Mouse (Mus musculus) heart, adult 18-20 months (tissue): ENCODE results near the gene Fcgr1. TPM values are rescaled to one million over a fixed set of nuclear protein-coding genes. Genes with fewer than 3 reads are reported as not detected.
"Not testable (repeated sequence)": the region's sequence is repeated elsewhere in the genome, so short reads cannot be mapped to it uniquely, and the experiment has no call there.

Experiments
- DNase-seq, 2 experiments: peaks; one replicate each; pipeline ENCODE4 v3.0.0; 2021 to 2022; ENCODE audit warnings: mixed read lengths in 1 of 2
- total RNA-seq, 2 experiments: library from RNA; stranded (reverse); gene quantifications; 2 replicates each; pipeline ENCODE4 v1.2.3; 2021

Gene Fcgr1
- total RNA-seq, 2 experiments from 2014 or later, result 0.39 to 1.1 TPM

GRCm38 (mm10) chr3:96248141-96249033, 45.4 kb downstream of the Fcgr1 start:
- no peak for DNase-seq

GRCm38 (mm10) chr3:96247356-96248140, 46.2 kb downstream of the Fcgr1 start:
- no peak for DNase-seq

- DNase-seq, result not testable (repeated sequence)
Observed at GRCm38 (mm10) chr3:96246427-96246856, 47.3 kb downstream of the Fcgr1 start, which contains the start of gene Hist2h3c1. Gene Hist2h3c1 (plus strand): TSS chr3:96246685.

GRCm38 (mm10) chr3:96246018-96246417, 47.8 kb downstream of the Fcgr1 start:
- DNase-seq, result not testable (repeated sequence)

DNA sequence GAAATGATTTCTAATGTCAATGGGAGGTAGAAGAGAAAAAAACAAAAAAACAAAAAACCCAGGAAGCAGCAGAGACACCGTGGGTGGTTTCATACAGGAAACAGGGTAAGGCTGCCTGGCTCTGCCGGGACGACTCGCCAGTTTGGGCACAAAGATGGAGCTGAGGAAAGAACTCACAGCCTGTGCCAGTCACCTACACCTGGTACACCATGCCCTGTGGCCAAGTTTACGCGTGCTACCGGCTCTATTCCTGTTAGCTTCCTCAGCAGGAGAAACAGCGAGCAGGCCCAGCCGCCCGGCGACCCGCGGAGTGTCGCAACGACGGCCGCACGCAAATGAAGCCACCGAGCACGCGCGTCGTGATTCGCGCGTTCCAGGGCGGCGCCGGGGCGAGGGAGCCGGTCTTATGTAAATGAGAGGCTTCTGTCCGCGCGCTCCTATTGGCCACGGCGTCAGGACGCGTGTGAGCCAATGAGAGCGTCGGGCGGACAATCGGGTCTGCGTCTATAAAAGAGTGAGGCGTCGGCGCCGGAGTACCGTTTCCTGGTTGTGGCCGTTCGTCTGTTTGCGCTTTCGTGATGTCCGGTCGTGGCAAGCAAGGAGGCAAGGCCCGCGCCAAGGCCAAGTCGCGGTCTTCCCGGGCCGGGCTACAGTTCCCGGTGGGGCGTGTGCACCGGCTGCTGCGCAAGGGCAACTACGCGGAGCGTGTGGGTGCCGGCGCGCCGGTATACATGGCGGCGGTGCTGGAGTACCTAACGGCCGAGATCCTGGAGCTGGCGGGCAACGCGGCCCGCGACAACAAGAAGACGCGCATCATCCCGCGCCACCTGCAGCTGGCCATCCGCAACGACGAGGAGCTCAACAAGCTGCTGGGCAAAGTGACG, 48.5 kb downstream of the Fcgr1 start, which contains the start of gene Hist2h2aa1:
Hist2h2aa1 (plus strand) TSS at position 495 of the 884 bp plus-strand sequence.
- peak; percentile 91 to 92 for DNase-seq

DNA sequence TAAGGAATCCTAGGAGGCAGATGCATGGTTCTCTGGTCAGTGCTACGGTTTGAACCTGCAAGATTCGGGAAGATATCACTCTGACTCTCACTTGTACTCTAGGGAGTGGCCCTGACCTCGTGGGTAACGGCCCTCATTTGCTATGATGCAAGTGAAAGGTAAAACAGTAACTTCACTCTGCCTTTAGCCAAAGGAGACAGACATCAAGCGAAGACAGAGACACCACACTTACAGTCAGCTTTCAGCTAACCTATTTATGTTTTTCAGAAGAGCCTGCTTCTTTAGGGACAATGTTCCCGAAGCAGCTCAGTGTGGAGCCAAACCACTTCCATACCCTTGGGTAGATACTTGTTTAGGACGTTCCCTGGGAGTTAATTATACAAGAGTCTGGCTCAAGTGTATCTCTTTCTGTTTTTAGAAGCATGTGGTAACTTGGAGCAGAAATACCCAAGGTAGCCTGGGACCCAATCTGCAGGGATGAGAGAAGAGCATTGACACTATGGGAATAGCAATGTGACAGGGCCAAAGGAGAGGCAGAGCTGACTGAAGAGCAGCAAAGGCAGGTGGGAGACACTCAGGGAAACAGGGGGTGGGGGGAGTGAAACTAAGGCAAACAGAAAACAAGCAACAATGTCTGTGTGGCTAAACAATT, 49.7 kb downstream of the Fcgr1 start:
- peak; percentile 39 to 42 for DNase-seq

DNA sequence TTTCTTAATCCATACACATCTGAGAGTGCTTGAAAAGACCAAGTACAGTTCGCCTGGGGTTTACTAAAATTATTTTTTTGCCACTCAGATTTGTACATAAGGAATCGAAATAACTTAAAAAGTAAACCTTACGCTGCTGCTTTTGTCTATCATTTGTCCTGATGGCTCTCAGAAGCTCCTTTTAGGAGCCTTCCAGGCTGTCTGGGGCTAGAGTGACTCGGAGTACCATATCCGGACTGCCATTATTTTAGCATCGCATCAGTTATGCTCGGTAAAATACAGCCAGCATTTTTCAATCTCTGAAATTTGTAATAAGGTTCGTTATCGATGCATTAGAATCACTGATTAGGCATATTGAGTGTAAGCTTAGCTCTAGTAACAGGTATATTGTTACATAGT, 53.0 kb downstream of the Fcgr1 start:
- no peak for DNase-seq

- peak; percentile 97 to 98 for DNase-seq
Observed at GRCm38 (mm10) chr3:96239949-96240798, 53.6 kb downstream of the Fcgr1 start, which contains the start of gene Hist2h2aa2. Gene Hist2h2aa2 (minus strand): TSS chr3:96240276.

DNA sequence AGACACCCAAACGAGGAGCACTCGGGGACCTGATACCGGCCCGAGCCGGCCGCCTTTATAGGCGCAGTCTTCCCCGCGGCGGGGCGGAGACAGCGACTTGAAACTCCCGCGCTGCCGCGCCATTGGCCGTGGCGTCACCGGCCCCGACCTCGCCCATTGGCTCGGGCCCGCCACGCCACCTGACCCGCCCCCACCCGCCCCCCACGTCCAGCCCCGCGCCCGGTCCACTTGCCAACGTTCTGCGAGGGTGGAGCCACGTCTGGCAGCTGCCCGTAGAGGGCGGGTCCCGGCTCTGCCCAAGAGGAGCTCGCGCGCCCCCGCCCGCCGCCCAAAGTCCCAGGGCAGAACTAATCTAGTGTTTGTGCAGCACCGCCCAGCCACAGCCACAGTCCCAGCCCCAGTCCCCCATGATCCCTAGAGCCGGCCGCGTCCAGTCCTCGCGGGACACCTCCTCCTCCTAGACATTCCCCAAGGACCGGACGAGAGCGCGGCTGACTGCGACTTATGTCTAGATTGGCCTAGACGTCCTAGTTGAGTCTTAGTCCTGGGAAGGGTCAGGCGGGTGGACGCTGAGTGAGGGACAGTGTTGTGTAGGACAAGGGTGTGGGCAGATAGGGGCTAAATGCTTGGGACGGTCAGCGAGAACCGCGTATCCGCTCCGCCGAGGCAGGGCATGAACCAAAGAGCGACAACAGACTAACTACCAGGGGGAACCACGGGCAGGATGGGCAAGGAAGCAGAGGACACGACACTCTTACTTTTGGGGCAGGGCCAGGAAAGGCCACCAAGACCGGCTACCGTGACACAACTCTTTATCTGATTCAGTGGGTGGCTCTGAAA, 54.6 kb downstream of the Fcgr1 start, which contains the start of gene Hist2h3c2:
Hist2h3c2 (minus strand) TSS at position 174 of the 840 bp plus-strand sequence.
- peak; percentile 63 to 69 for DNase-seq

DNA sequence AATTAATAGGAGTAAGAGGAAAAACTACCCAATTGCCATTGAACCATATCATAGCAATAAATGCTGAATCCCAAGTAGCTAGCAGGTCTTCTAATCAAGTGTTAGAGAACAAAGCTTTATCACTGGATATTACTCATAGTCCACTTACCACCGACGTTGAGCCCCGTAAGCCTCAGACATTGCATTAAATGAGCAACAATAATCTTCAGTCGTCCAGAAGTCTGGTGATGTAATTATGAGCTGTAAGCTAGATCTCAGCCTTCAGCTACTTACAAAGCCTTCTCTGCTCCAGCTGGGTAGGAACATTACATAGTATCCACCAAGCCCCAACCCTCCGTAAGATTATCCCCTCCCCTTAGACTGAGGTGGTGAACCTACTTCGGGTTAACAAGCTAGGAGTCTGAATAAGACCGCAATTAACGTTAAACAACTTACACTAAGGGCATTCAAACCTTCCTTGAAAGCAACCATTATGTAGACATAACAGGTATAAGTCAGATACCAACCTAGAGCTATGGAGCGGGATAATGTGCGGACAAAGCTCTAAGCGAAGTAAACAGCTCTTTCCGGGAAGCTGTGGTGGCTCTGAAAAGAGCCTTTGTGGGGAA, 55.8 kb downstream of the Fcgr1 start:
- DNase-seq, result no peak

- DNase-seq, result no peak
Observed at GRCm38 (mm10) chr3:96237335-96237903, 56.4 kb downstream of the Fcgr1 start.

DNA sequence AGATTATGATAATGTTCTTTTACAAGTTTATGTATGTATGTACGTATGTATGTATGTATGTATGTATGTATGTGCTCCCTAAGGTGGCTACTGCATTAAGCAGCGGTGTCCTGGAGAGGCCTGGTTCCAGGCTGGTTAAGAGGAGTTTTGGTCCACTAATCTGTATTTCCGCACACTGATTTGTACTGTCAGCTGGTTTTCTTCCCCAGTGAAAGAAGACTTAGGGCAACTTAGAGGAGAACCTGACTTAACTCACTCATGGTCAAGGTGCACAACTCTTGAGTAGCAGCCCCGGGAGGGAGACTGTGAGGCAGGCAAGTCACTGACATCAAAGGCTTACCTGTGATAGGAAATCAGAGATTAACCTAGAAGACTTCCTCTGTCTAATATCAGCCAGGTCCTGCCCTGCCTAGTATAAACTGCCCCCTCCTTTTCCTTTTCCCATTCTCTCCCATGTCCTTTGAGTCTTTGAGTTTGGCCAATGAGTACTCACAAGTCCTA, 56.9 kb downstream of the Fcgr1 start:
- no peak for DNase-seq

DNA sequence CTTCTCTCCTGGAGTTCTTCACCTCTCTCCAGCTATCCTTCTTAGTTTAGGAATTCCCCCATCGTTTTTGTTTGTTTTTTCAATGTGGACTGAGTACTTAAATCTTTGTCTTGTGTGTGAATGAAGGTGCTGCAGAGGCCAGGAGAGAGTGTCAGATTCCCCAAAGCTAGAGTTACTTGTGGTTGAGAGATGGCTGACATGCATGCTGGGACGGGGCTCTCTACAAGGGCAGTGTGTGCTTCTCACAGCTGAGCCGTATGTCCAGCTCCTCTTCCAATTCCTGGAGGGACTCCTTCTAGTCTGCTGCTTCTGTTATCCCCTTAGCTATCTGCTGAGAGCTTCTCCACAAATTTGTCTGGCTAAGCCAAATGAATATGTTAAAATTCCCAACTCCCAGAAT, 57.9 kb downstream of the Fcgr1 start:
- no peak for DNase-seq

- DNase-seq, result no peak
Observed at GRCm38 (mm10) chr3:96234914-96235313, 58.9 kb downstream of the Fcgr1 start.
